Mouse (Mus musculus) thymus, postnatal 4 days (tissue): ENCODE results near the gene Usp17la.
"Not testable (repeated sequence)": the region's sequence is repeated elsewhere in the genome, so short reads cannot be mapped to it uniquely, and the experiment has no call there.

Experiments used
- DNase-seq: peaks from one replicate; pipeline ENCODE4 v3.0.0; 2021

Gene Usp17la

DNA sequence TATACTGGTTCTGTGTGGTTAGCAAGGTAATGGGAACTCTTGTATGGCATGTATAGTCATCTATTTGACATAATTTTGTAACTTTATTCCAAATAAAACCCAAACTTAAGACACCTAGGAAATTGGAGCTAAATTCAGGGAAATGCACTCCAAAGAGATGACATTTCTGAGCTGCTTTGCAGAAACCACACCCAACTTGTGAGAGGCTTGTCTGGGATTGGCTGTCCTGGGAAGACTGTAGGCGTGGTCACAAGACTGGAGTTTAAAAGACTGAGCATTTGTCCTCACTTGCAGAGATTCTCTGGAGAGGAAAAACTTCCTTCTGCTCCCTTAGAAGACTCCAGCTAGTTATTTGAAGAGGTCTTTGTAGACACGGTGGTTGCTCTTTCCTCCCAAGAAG lies at the start of gene Usp17la:
Gene Usp17la (plus strand): TSS at position 301 of the 400 bp plus-strand sequence.
- not testable (repeated sequence) for DNase-seq

DNA sequence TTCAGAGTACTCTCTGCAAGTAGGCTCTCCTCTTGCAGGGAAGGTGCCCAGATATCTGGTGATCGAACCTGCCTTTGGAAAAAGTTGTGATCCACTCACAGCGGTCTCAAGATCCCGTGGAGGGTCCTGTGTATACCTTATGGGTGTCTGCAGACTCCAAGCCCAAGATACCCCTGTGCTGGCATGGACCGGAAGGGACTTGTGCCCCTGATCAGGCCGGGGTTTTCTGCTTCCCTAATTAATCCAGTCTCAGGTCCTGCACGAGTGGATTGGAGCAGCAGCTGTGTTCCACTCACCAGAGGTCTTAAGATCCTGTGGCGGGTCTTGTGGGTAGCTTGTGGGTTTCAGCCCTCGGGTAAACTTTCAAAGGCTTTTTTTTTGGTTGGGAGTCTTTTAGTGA lies 46.5 kb upstream of the Usp17la start:
- DNase-seq: not testable (repeated sequence)

DNA sequence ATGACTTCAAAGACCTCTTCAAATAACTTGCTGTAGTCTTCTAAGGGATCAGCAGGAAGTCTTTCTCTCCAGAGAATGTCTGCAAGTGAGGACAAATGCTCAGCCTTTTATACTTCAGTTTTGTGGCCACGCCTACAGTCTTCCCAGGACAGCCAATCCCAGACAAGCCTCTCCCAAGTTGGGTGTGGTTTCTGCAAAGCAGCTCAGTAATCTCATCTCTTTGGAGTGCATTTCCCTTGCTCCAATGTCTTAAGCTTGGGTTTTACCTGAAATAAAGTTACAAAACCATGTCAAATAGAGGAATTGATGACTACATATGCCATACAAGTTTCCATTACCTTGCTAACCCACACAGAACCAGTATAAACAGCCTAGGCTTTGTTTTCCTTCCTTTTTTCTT lies 14.3 kb upstream of the Usp17la start, which contains the start of gene Usp17lb:
Gene Usp17lb (minus strand): TSS at position 101 of the 400 bp plus-strand sequence.
- no peak for DNase-seq

DNA sequence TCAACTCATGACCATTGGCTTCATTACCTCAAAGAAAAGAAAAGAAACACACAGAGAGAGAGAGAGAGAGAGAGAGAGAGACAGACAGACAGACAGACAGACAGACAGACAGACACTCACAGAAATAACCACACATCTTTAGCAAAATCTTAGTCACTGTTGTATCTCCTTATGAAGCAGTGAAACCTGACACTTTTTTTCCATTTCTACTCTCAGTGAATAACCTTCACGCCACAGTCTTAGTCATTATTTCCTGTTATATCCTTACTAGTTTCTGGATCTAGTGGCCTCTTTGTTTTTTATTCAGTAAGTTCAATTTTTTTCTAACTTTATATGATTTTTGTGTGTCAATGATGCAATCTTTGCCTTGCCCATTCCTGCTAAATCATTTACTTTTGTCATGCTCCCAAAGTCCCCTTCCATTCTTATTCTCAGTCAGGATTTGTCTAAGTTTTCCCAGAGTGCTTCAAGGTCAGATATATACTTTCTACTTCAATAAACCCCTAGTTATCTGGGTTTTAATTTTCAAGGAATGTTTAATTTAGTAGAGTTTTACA lies 13.0 kb upstream of the Usp17la start:
- DNase-seq: no peak

DNA sequence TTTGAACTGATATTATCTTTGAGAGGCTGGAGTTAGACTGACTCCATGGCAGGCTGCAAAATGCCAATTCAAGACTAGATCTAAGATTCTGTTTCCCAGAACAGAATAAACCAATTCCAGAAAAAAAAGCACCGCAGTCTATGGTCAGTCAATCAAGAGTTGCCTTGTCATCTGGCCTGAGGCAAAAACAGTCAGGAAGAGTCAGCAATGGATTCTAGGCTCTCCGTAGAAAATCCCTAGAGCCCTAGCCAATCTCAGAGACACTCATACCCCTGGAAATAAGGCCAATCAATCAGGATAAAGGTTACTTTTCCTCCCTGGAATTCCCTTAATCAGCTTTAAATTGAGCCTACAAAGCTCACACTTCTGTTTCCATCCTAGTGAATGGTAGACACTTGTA lies 5.3 kb upstream of the Usp17la start:
- DNase-seq: not testable (repeated sequence)

DNA sequence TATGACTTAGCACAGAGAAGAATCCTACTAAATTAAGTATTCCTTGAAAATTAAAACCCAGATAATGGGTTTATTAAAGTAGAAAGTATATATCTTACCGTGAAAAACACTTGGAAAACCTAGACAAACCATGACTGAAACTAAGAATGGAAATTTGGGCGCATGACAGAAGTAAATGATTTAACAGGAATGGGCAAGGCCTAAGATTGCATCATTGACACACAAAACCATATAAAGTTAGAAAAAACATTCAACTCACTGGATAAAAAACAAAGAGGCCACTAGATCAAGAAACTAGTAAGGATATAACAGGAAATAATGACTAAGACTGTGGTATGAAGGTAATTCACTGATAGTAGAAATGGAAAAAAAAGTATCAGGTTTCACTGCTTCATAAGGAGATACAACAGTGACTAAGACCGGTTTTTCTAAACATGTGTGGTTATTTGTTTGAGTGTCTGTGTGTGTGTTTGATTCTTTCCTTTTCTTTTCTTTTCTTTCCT lies 1.5 kb upstream of the Usp17la start:
- DNase-seq: no peak

DNA sequence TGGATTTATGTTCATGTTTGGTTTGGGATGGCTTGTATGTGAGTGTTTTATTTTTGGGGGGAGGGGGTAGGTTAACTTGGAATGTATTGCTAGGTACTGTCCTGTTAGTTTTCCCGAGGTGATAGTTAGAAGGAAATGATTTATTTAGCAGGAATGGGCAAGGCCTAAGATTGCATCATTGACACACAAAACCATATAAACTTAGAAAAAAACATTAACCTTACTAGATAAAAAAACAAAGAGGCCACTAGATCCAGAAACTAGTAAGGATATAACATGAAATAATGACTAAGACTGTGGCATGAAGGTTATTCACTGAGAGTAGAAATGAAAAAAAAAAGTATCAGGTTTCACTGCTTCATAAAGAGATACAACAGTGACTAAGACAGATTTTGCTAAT lies 874 bp downstream of the Usp17la start:
- no peak for DNase-seq

DNA sequence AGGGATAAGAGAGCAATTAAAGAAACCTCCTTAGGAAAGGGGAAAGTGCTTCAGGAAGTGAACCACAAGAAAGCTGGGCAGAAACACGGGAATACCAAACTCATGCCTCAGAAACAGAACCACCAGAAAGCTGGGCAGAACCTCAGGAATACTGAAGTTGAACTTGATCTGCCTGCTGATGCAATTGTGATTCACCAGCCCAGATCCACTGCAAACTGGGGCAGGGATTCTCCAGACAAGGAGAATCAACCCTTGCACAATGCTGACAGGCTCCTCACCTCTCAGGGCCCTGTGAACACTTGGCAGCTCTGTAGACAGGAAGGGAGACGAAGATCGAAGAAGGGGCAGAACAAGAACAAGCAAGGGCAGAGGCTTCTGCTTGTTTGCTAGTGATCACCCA lies 4.6 kb downstream of the Usp17la start:
- DNase-seq: no peak

DNA sequence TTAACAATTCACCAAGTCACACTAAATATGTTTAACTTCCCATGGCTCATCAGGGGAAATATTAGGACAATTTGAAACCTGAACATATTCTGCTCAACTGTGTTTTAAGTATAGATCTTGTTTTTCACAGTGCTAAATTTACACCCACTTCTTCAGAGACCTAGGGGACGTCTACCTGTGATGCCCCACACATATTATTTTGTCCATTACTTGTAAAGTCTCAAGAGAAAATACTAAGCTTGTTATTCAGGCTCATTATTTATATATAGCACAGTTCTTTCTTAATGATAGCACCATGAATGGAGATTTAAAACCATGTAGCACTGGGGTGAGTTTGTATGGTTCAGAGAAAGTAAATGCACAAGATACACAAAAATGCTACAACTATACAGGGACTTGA lies 20.9 kb downstream of the Usp17la start, which contains the start of gene Olfr665:
Gene Olfr665 (plus strand): TSS at position 301 of the 400 bp plus-strand sequence.
- DNase-seq: no peak

DNA sequence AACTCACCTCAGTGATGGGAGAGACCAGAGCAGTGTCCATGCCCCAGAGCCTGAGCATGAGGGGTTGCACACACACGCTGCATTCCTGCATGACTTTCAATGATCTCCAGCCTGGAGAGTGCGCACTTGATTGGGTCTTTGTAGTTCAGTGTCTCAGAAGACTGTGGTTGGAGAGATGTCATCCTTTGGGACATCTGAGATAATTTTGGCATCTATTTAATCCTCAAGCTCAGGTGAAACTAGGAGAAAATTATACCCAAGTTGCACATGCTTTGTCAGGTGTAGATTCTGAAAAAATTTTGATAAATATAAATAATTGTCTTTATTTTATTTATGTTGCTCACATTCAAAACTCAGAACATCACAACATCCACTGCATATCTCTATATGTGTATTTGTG lies 39.0 kb downstream of the Usp17la start, which contains the start of gene Olfr666:
Gene Olfr666 (minus strand): TSS at position 101 of the 400 bp plus-strand sequence.
- no peak for DNase-seq
